Mouse (Mus musculus) cortical plate, adult 2 months (tissue): ENCODE measurements around the gene Ddx24.

Source experiments
- CTCF ChIP-seq: fragments of 200-500 bp; IDR thresholded peaks from 2 replicates; pipeline ENCODE4 v1.5.1; 2011; ENCODE audit warnings: mild to moderate bottlenecking, control low read depth, low read length; ENCODE audit not compliant: insufficient read depth; ENCODE audit errors: extremely low read depth
- POLR2A ChIP-seq: fragments of 200-500 bp; IDR thresholded peaks from 2 replicates; pipeline ENCODE4 v1.6.1; 2011; ENCODE audit warnings: mild to moderate bottlenecking, low read length, control low read depth; ENCODE audit not compliant: insufficient read depth; ENCODE audit errors: extremely low read depth

GRCm38 (mm10) chr12:103407720-103408119, 17.9 kb downstream of the Ddx24 start, which contains the start of gene 9330161L09Rik:
- TF ChIP-seq CTCF (no peak), POLR2A (no peak)
